Mouse (Mus musculus): ENCODE results near the gene Gm4707.

DNA sequence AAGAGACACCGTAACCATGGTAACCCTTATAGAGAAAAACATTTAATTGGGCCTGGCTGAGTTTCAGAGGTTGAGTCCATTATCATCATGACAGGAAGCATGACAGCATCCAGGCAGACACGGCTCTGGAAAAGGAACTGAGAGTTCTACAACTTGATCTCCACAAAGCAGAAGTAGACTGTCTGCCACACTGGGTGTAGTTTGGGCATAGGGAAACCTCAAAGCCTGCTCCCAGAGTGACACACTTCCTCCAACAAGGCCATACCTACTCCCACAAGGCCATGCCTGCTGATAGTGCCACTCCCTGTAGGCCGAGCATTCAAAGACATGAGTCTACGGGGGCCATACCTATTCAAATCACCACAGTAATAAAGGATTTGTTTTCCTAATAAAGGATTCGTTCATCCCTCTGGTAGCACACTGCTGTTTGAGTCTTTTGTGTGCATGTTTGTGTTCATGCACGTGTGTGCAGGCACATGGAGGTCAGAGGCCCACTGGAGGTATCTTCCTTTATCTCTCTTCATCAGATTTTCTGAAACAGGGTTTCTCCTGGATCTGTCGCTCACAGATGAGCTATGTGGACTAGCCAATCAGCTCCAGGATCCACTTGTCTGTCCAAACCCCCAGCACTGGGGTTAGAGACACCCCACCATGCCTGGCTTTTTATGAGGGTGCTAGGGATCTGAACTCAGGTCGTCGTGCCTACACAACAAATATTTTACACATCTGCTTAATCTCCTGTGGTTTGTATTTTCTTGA is 30.2 kb upstream of the Gm4707 start:
- TF ChIP-seq POLR2A (IDR thresholded peaks at IDR 0.05; ENCODE audit: low read depth, low read length) (no peak), CTCF (conservative IDR thresholded peaks at IDR 0.05; ENCODE audit: insufficient read depth, insufficient read length, low read depth, low read length) (no peak)
